Mouse (Mus musculus) forebrain, embryonic 14.5 days (tissue): ENCODE results near the gene Setd1b. TPM values are rescaled to one million over a fixed set of nuclear protein-coding genes. Genes with fewer than 3 reads are reported as not detected.

ENCODE experiments used
- ATAC-seq: fragments of 200-750 bp; cut with Nextera tagmentation; 2 replicates; pipeline ENCODE4 v1.8.0; 2017; ENCODE audit warnings: mild to moderate bottlenecking, moderate library complexity
- DNase-seq: peaks from one replicate; pipeline ENCODE4 v3.0.0-alpha.2; 2015; ENCODE audit warnings: low spot score
- H3K27ac ChIP-seq: fragments of 300-500 bp; sonication (generic); 2 replicates; pipeline ENCODE4 v1.5.1; 2014; ENCODE audit warnings: low read depth, mild to moderate bottlenecking, control low read depth, low read length, moderate library complexity
- H3K27me3 ChIP-seq: fragments of 300-500 bp; sonication (generic); replicated peaks from 2 replicates; pipeline ENCODE4 v1.6.1; 2014; ENCODE audit warnings: low read length, control low read depth, mixed read lengths; ENCODE audit not compliant: control insufficient read depth, insufficient read depth
- H3K36me3 ChIP-seq: fragments of 300-500 bp; sonication (generic); 2 replicates; pipeline ENCODE4 v1.6.1; 2014; ENCODE audit warnings: low read length, control low read depth; ENCODE audit not compliant: control insufficient read depth, insufficient read depth
- H3K4me1 ChIP-seq: fragments of 300-500 bp; sonication (generic); 2 replicates; pipeline ENCODE4 v1.6.1; 2014; ENCODE audit warnings: antibody characterized with exemption, low read length, control low read depth; ENCODE audit not compliant: control insufficient read depth, insufficient read depth
- H3K4me2 ChIP-seq: fragments of 300-500 bp; sonication (generic); 2 replicates; pipeline ENCODE4 v1.6.1; 2014; ENCODE audit warnings: mild to moderate bottlenecking, control low read depth, low read length
- H3K4me3 ChIP-seq: fragments of 300-500 bp; sonication (generic); 2 replicates; pipeline ENCODE4 v1.5.1; 2014; ENCODE audit warnings: low read depth, low read length, control low read depth
- H3K9ac ChIP-seq: fragments of 300-500 bp; sonication (generic); 2 replicates; pipeline ENCODE4 v1.6.1; 2014; ENCODE audit warnings: mild to moderate bottlenecking, low read length, control low read depth, moderate library complexity
- H3K9me3 ChIP-seq: fragments of 300-500 bp; sonication (generic); replicated peaks from 2 replicates; pipeline ENCODE4 v1.6.1; 2016; ENCODE audit warnings: low read length, control low read depth, mixed read lengths; ENCODE audit not compliant: control insufficient read depth
- WGBS: fragments of 180-500 bp; shearing (Covaris S2); extraction: QIAGEN DNeasy Blood & Tissue Kit; methylation state at CpG from one replicate; pipeline ENCODE4 v1.1.7; 2014; 5-methylcytosine and 5-hydroxymethylcytosine counted together
- polyA plus RNA-seq: library from polyadenylated mRNA; unstranded; fragments of >200 nt; fragmentation: Nextera tagmentation; extraction: Ambion mirVana; gene quantifications from 2 replicates; pipeline ENCODE4 v1.2.1, GENCODE M21; 2014

Gene Setd1b
- polyA plus RNA-seq, 1 experiment from 2014 or later: 8.6 TPM

DNA sequence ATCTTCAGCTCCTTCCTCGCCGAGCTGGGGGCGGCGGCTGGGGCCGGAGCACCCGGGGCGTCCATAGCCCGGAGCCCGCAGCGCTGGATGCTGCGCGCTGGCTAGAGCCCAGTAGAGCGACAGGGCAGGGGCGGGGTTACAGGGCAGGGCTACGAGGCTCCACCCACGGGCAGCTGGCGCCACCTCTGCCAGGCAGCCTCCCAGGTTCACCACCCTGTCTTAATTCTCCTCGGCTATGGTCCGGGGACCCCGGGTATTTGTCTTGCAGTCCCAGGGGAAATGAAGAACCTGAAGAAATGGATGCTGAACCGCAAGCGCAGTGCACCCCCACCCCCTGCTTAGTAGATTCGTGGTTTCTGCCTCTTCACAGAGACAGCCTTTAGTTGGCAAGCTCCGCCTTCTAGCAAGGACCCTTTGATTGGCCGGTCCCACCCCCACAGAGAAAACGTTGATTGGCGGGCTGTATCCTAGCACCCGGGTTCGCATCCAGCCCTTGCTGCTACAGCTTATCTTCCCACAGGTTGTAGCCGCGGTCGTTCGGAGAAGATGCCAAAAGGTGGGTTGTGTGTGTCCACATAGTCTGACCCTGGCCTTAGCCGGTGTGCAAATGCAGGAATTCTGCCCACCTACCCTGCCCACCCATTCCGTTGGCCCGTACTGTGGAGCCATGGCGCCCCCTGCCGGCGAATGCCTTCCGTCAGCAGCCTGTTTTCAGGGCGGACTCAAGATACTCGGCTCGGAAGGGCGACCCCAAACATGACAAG, 9.5 kb upstream of the Setd1b start, which contains the start of gene Rhof:
Rhof (minus strand) TSS at position 385 of the 764 bp plus-strand sequence.
- H3K4me1 ChIP-seq: peaks cover 52% of the 10 kb centered on the region
- H3K4me3 ChIP-seq: peak within 1 kb of the TSS; percentile 33
- peak within 1 kb of the TSS; percentile 90 for H3K4me2 ChIP-seq
- WGBS: 2% methylated on average over 44 of the region's 44 CpGs
- no peaks in the 10 kb centered on the region for H3K9me3 ChIP-seq
- peak; percentile 27 for ATAC-seq
- no peaks in the 10 kb centered on the region for H3K27me3 ChIP-seq
- peaks cover 73% of the 10 kb centered on the region for H3K36me3 ChIP-seq
- peak within 1 kb of the TSS; percentile 66 for H3K9ac ChIP-seq
- DNase-seq: peak; percentile 82
- H3K27ac ChIP-seq: peak within 1 kb of the TSS; percentile 100

DNA sequence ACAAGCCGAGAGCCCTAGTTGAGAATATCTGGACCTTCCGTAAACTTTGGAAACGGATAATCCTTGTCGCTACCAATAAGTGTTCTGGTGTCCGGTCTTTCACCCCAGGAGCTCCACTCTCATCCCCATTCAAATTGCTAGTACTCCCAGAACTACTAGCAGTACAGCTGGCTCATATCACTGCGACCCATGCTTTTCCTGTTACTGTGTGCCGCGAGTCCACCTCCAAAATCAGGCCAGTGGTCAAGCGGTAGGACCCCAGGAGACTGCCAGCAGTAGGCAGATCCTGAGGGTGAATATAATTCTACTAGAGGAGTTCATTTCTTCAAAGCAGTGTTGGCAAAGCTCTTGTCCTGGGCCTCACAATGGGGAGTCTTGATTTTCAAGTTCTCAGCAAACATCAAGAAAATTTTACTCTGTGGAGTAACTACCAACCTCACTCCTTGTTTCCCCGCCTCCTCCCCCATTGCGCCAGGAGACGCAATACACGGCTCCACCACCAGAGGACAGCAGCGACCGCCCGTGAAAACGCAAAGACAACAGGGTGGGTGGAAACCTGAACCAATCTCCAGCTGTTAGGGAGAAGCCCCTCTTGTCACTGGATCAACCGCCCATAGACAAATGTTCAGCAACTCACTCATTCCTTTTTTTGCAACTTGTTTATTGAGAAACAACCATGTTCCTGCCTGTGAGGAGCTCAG, 8.8 kb upstream of the Setd1b start:
- H3K27ac ChIP-seq: peak overlapping the region; percentile 100
- WGBS: 23% methylated on average over 18 of the region's 18 CpGs
- ATAC-seq (no peak), DNase-seq (peak; percentile 84)
- peaks cover 52% of the 10 kb centered on the region for H3K4me1 ChIP-seq
- H3K4me2 ChIP-seq: peak overlapping the region; percentile 90
- H3K27me3 ChIP-seq: no peaks in the 10 kb centered on the region
- H3K36me3 ChIP-seq: peaks cover 73% of the 10 kb centered on the region
- no peaks in the 10 kb centered on the region for H3K9me3 ChIP-seq
- H3K9ac ChIP-seq: no peak overlapping the region
- H3K4me3 ChIP-seq: peak overlapping the region; percentile 5

DNA sequence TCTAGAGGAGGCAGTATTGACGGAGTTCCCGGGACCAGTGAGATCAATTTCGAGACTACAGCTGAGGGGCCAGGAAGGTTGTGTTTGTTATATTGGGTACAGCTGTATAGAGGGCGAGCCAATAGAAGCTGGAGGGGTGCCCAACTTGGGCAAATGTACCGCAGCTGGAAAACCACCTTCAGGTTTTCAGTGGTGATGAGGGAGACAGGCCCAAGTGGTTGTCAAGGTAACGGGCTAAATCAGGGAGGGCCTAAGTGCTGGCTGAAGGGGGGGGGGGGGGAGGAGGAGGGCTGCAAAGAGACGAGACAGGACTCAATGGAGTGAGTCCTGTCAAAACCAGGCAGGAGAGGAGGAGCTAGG, 8.2 kb upstream of the Setd1b start:
- peak overlapping the region; percentile 5 for H3K4me3 ChIP-seq
- peak overlapping the region; percentile 90 for H3K4me2 ChIP-seq
- peaks cover 52% of the 10 kb centered on the region for H3K4me1 ChIP-seq
- no peaks in the 10 kb centered on the region for H3K27me3 ChIP-seq
- WGBS: 9% methylated on average over 7 of the region's 7 CpGs
- ATAC-seq (0 out of 2 replicates have a peak, but pooled peaks have one; percentile 2), DNase-seq (peak; percentile 64)
- H3K9ac ChIP-seq: peak overlapping the region; percentile 100; the same call in 1 of the 2 replicates
- H3K27ac ChIP-seq: peak overlapping the region; percentile 100
- H3K9me3 ChIP-seq: no peaks in the 10 kb centered on the region
- H3K36me3 ChIP-seq: peaks cover 68% of the 10 kb centered on the region

DNA sequence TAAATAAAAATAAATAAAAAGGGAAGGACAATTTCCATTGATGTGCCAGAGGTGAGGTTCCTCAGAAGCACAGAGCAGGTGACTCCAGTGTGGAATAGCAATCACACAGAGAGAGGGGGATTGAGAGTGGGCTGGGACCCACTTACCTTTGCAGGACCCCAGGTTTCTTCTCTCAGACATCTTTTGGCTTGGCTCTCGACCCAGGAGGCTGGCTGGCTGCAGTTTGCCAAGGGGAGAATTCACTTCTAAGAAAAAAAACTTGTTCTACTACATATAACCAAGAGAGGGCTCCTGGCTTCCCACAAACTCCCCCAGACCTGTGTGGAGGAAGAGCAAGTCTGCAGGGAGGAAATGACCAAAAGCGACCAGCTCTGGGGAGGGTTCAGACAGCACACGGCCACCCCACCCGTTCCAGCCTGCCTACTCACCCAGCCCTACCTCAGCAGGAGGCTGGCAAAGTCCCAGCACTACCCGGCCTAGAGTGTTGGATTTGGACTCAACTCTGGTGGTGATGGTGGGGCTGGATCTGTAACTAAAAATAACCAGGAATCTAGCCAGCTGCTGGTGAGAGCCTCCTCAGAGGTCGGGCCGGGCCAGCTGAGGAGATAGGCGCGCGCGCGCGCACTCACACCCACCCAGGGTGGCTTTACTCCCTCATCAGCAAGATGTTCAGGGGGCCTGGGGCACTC, 7.7 kb upstream of the Setd1b start:
- peak overlapping the region; percentile 100 for H3K27ac ChIP-seq

DNA sequence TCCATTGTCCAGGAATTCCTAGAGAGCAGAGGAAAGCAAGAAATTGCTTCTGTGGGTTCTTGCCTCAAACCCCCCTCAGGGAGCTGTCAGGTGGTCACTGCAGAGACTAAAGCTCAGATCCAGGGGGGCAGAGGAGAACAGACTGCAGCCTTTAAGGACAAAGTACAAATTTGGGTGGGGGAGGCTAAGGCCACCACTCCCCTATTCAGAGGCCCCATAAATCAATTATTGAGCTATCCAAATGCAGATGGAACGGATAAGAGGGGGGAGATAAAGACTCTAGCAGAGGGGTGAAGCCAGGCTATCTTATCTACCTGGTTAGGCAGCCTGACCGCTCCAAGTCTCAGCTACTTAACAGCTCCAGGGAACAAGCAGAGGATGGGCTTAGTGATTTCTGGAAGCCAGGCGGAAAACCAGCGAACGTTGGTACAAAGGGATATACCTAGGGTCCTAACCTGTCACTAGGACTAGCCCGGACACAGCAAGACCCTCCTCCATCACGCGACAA, 7.1 kb upstream of the Setd1b start:
- peaks cover 58% of the 10 kb centered on the region for H3K36me3 ChIP-seq
- DNase-seq (peak; percentile 14), ATAC-seq (no peak)
- H3K4me1 ChIP-seq: peaks cover 52% of the 10 kb centered on the region
- H3K27ac ChIP-seq: peak overlapping the region; percentile 100
- no peaks in the 10 kb centered on the region for H3K9me3 ChIP-seq
- peak overlapping the region; percentile 94 for H3K4me3 ChIP-seq
- H3K27me3 ChIP-seq: no peaks in the 10 kb centered on the region
- 19% methylated on average over 8 of the region's 8 CpGs for WGBS
- peak overlapping the region; percentile 90 for H3K4me2 ChIP-seq
- H3K9ac ChIP-seq: peak overlapping the region; percentile 100

More for the DNA sequence above, 7.7 kb upstream of the Setd1b start:
- peak overlapping the region; percentile 100 for H3K9ac ChIP-seq
- H3K4me1 ChIP-seq: peaks cover 52% of the 10 kb centered on the region
- WGBS: 21% methylated on average over 13 of the region's 13 CpGs
- DNase-seq: peak; percentile 37
- H3K4me2 ChIP-seq: peak overlapping the region; percentile 90
- H3K27me3 ChIP-seq: no peaks in the 10 kb centered on the region
- ATAC-seq: no peak
- H3K36me3 ChIP-seq: peaks cover 64% of the 10 kb centered on the region
- no peaks in the 10 kb centered on the region for H3K9me3 ChIP-seq
- peak overlapping the region; percentile 94 for H3K4me3 ChIP-seq

DNA sequence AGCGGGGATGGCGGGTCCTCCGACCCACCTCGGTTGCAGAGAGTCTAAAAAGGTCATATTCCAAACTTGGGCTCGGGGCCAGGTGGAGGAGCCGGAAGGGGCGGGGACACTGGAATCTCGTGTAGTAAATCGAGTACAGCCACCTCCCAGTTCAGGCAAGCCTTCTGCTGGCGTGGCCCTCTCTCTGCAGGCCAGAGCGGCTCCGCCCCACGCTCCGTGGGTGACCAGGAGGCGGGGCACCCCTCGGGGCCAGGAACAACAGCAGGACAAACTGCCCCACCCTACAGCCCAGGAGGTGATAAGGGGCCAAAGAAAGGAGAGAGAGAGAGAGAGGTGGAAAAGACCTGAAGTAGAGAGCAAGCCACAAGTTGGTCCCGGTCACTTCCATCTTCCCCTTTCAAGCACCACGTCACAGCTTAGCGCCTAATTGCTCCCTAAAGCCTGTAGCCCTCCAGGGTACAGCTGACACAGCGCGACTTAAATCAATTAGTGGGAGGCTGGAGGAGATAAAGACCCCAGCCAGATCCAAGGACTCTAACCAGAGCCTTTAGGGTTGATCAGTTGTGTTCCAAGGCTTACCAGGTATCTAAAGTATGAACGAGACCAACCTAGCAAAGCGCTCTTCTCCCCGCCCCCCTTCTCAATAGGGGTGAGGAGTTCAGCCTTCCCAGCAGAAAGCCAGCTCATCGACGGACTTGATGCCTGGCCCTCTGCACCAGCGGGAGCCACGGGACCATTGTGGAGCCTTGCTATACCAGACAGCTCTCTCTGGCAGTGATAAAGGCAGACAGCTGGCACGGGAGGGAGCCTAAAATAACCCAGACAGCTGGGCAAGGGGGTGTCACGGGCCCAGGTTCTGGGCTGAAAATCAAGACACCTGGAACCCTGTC, 6.3 kb upstream of the Setd1b start:
- 2% methylated on average over 30 of the region's 30 CpGs for WGBS
- Histone ChIP-seq H3K4me1 (peaks cover 52% of the 10 kb centered on the region), H3K9me3 (no peaks in the 10 kb centered on the region), H3K27me3 (no peaks in the 10 kb centered on the region), H3K36me3 (peaks cover 51% of the 10 kb centered on the region), H3K4me2 (peak overlapping the region; percentile 90), H3K4me3 (peak overlapping the region; percentile 94), H3K9ac (peak overlapping the region; percentile 100), H3K27ac (peak overlapping the region; percentile 100)
- DNase-seq (peak; percentile 74), ATAC-seq (peak; percentile 11)

DNA sequence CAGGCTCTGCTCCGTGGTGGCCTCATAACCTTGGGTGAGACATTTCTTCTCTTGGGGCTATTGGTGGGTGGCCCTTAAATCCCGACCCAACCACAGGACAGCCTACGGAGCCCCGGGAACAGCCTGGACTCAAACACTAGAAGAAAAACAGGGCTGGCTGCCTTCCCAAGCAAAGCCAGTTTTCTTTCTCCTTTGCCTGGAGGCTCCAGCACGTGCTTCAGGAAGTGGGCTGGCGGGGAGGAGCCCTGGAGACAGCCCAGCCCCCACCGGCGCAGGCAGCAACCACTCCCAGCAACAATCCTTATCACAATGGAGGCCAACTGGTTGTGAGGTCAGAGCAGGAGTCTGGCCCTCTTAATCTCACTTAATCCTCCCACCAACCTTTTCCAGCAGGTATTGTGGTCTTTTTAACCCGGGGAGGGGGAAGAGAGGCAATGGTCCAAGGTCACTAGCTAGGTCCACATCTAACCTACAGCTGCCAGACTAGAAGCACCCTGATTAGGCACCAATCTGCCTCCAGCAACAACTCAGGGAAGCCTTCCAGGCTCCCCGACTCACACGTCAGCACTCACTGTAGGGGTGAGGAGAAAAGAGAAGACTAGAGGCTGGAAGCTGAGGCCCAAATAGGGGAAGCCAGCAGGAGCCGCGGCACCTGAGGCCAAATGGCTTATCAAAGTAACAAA, 5.5 kb upstream of the Setd1b start:
- Histone ChIP-seq H3K4me3 (peak overlapping the region; percentile 94), H3K36me3 (peaks cover 44% of the 10 kb centered on the region), H3K27ac (peak overlapping the region; percentile 100), H3K9ac (peak overlapping the region; percentile 100), H3K27me3 (no peaks in the 10 kb centered on the region), H3K9me3 (no peaks in the 10 kb centered on the region), H3K4me1 (peaks cover 52% of the 10 kb centered on the region), H3K4me2 (peak overlapping the region; percentile 90)
- ATAC-seq: peak; percentile 38
- peak; percentile 94 for DNase-seq
- 2% methylated on average over 13 of the region's 13 CpGs for WGBS
